ENCODE assay signal across 9 mouse cellular contexts in the genomic region with DNA sequence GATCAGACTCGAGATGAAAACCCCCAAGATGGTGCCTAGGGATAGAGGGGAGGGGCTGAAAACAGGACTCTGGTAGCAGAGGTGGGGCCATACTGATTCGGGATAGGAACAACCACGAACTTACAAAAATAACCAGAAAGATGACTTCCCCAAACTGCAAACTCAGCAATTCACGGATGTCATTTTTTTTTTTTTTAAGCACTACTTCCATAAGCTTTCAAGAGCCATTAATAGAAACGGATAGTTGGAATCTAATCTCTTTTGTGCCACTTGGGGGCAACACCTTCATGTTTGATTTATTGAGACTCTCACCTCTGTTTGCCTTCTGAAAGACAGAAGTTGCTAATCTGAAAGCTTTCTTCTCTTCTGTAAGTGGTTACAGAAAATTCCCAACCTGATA.
DNase-seq lines count a peak whose midpoint lies in the region; ATAC-seq and TF ChIP-seq lines count a peak whose summit lies in the region.
"Had no signal": no experiment of that assay in that cellular context is flagged by ENCODE, and none has a peak within 500 bp of the region (broad histone marks: within the 10 kb centered on the region; RNA-seq: fewer than 3 reads in every experiment).

No protein-coding gene starts in this region.

- H3K9me3 ChIP-seq in hindbrain, postnatal 0 days (ENCODE audit: low read length) = no peaks in the 10 kb centered on the region
- H3K9me3 ChIP-seq in hindbrain, embryonic 11.5 days (ENCODE audit: control insufficient read depth, low read length) = no peaks in the 10 kb centered on the region
- no peaks in the 10 kb centered on the region for H3K9me3 ChIP-seq in lung, postnatal 0 days (ENCODE audit: low read length)
- no peaks in the 10 kb centered on the region for H3K9me3 ChIP-seq in limb, embryonic 10.5 days (replicated peaks)

- no peaks in the 10 kb centered on the region for H3K27me3 ChIP-seq in hindbrain, postnatal 0 days (ENCODE audit: insufficient read depth, low read length)
- H3K27me3 ChIP-seq in hindbrain, embryonic 11.5 days (ENCODE audit: control insufficient read depth, insufficient read depth, low read length) = no peaks in the 10 kb centered on the region
- H3K27me3 ChIP-seq in lung, postnatal 0 days (replicated peaks; ENCODE audit: insufficient read depth, low read length) = no peaks in the 10 kb centered on the region
- no peaks in the 10 kb centered on the region for H3K27me3 ChIP-seq in limb, embryonic 10.5 days (ENCODE audit: low read depth, poor library complexity, severe bottlenecking)

- no peak overlapping the region for H3K4me3 ChIP-seq in hindbrain, postnatal 0 days (ENCODE audit: low read length)
- H3K4me3 ChIP-seq in hindbrain, embryonic 11.5 days (ENCODE audit: low read depth, low read length) = no peak overlapping the region
- no peak overlapping the region for H3K4me3 ChIP-seq in lung, postnatal 0 days (ENCODE audit: low read depth, low read length)
- no peak overlapping the region for H3K4me3 ChIP-seq in limb, embryonic 10.5 days

- no peaks in the 10 kb centered on the region for H3K4me1 ChIP-seq in hindbrain, postnatal 0 days (ENCODE audit: insufficient read depth, low read length)
- no peaks in the 10 kb centered on the region for H3K4me1 ChIP-seq in hindbrain, embryonic 11.5 days (replicated peaks; ENCODE audit: control insufficient read depth, insufficient read depth, low read length)
- H3K4me1 ChIP-seq in lung, postnatal 0 days (ENCODE audit: insufficient read depth, low read depth, low read length) = no peaks in the 10 kb centered on the region
- H3K4me1 ChIP-seq in limb, embryonic 10.5 days = peaks cover 22% of the 10 kb centered on the region

- no peaks in the 10 kb centered on the region for H3K36me3 ChIP-seq in hindbrain, postnatal 0 days (ENCODE audit: insufficient read depth, low read length)
- no peaks in the 10 kb centered on the region for H3K36me3 ChIP-seq in hindbrain, embryonic 11.5 days (ENCODE audit: control insufficient read depth, insufficient read depth, low read length)
- H3K36me3 ChIP-seq in lung, postnatal 0 days (ENCODE audit: insufficient read depth, low read length) = no peaks in the 10 kb centered on the region
- H3K36me3 ChIP-seq in limb, embryonic 10.5 days = no peaks in the 10 kb centered on the region

- no peak overlapping the region for H3K4me2 ChIP-seq in hindbrain, postnatal 0 days (ENCODE audit: low read depth, low read length)
- no peak overlapping the region for H3K4me2 ChIP-seq in hindbrain, embryonic 11.5 days (replicated peaks; ENCODE audit: low read depth, low read length)
- no peak overlapping the region for H3K4me2 ChIP-seq in lung, postnatal 0 days (replicated peaks; ENCODE audit: low read depth, low read length)
- H3K4me2 ChIP-seq: midbrain, embryonic 11.5 days had no signal

- TF ChIP-seq CTCF in hindbrain, postnatal 0 days (IDR thresholded peaks at IDR 0.05; ENCODE audit: low read depth) = peak; percentile 57
- peak; percentile 45 for TF ChIP-seq CTCF in lung, postnatal 0 days (IDR thresholded peaks at IDR 0.05)

- peak; percentile 72 for DNase-seq in hindbrain, postnatal 0 days (ENCODE audit: low spot score)
- no peak for DNase-seq in hindbrain, embryonic 11.5 days (ENCODE audit: low spot score)
- peak; percentile 63 for DNase-seq in lung, postnatal 0 days (ENCODE audit: low spot score)
- DNase-seq in lung, postnatal 36 days = no peak
- peak; percentile 27 for DNase-seq in R1 (ENCODE audit: low read depth, low spot score)
- peak; percentile 27 for DNase-seq in retina, embryonic 14.5 days (ENCODE audit: low spot score)
- DNase-seq in limb, embryonic 10.5 days (ENCODE audit: low spot score) = no peak

- no peak overlapping the region for H3K9ac ChIP-seq in hindbrain, postnatal 0 days (replicated peaks; ENCODE audit: low read length)
- no peak overlapping the region for H3K9ac ChIP-seq in hindbrain, embryonic 11.5 days (ENCODE audit: low read depth, low read length)
- no peak overlapping the region for H3K9ac ChIP-seq in lung, postnatal 0 days (replicated peaks; ENCODE audit: low read depth)
- H3K9ac ChIP-seq: liver, embryonic 14.5 days had no signal

- no peak for TF ChIP-seq EP300 in lung, postnatal 0 days (IDR thresholded peaks at IDR 0.05)

- H3K27ac ChIP-seq in hindbrain, postnatal 0 days = no peak overlapping the region
- H3K27ac ChIP-seq in hindbrain, embryonic 11.5 days (ENCODE audit: low read depth, low read length) = no peak overlapping the region
- no peak overlapping the region for H3K27ac ChIP-seq in lung, postnatal 0 days (ENCODE audit: low read length)
- no peak overlapping the region for H3K27ac ChIP-seq in limb, embryonic 10.5 days
- H3K27ac ChIP-seq: liver, embryonic 14.5 days had no signal

- ATAC-seq in hindbrain, postnatal 0 days = no peak
- no peak for ATAC-seq in hindbrain, embryonic 11.5 days (ENCODE audit: low FRiP score)
- ATAC-seq in lung, postnatal 0 days = no peak

- 53% methylated on average over 5 of the region's 5 CpGs for WGBS in hindbrain, postnatal 0 days
- WGBS in hindbrain, embryonic 11.5 days = 69% methylated on average over 5 of the region's 5 CpGs
- WGBS in lung, postnatal 0 days = 16% methylated on average over 5 of the region's 5 CpGs
- 75% methylated on average over 5 of the region's 5 CpGs for WGBS in limb, embryonic 10.5 days

Comparison
In these comparisons a context has a peak if more than half of its experiments do, and no peak if none do; other contexts are left out.
1. DNase-seq: peak in hindbrain, postnatal 0 days (single experiment), lung, postnatal 0 days (single experiment), R1 (single experiment) and retina, embryonic 14.5 days (single experiment); none in hindbrain, embryonic 11.5 days (single experiment), lung, postnatal 36 days (single experiment) and limb, embryonic 10.5 days (single experiment).